Mouse (Mus musculus) CH12.LX (cell line): ENCODE measurements around the gene Glp2r. TPM values are rescaled to one million over a fixed set of nuclear protein-coding genes. Genes with fewer than 3 reads are reported as not detected.

ENCODE experiments used
- DNase-seq: peaks from one replicate; pipeline ENCODE4 v3.0.0-alpha.2; 2013; ENCODE audit errors: extremely low read depth
- H3K27ac ChIP-seq: 2 replicates; pipeline ENCODE4 v1.5.1; 2012; ENCODE audit warnings: low read depth, mild to moderate bottlenecking, control low read depth, moderate library complexity; ENCODE audit not compliant: insufficient read depth
- H3K27me3 ChIP-seq: replicated peaks from 2 replicates; pipeline ENCODE3; 2012; ENCODE audit warnings: inconsistent platforms
- H3K36me3 ChIP-seq, 2 experiments: replicated peaks in 1 of 2; 2 replicates each; pipeline versions ENCODE3 to v1.6.1; 2012; ENCODE audit warnings: inconsistent platforms in 1 of 2, low read length in 1 of 2, mild to moderate bottlenecking in 1 of 2, mixed read lengths in 1 of 2, moderate library complexity in 1 of 2; ENCODE audit not compliant: control insufficient read depth in 1 of 2, insufficient read depth in 1 of 2
- H3K4me1 ChIP-seq, 2 experiments: 2 replicates each; pipeline ENCODE4 v1.6.1; 2012; ENCODE audit warnings: inconsistent platforms in 1 of 2, moderate library complexity in 1 of 2; ENCODE audit not compliant: insufficient read depth in 2 of 2, control insufficient read depth in 1 of 2
- H3K4me2 ChIP-seq: 2 replicates; pipeline ENCODE4 v1.6.1; 2012; ENCODE audit warnings: low read depth, mild to moderate bottlenecking, control low read depth; ENCODE audit not compliant: poor library complexity, insufficient read depth, severe bottlenecking
- H3K4me3 ChIP-seq, 3 experiments: fragments of 150-350 bp in 1 of 3; sonication (generic) in 1 of 3; replicated peaks in 1 of 3; 2 replicates each; pipeline versions ENCODE3 to v1.5.1; 2011 to 2012; ENCODE audit warnings: low read depth in 2 of 3, low read length in 2 of 3, mild to moderate bottlenecking in 2 of 3, moderate library complexity in 2 of 3, control low read depth in 1 of 3, improper control_type of control experiment in 1 of 3, inconsistent platforms in 1 of 3, mixed read lengths in 1 of 3; ENCODE audit not compliant: poor library complexity in 1 of 3
- H3K79me2 ChIP-seq: replicated peaks from 2 replicates; pipeline ENCODE4 v1.6.1; 2012; ENCODE audit warnings: mild to moderate bottlenecking, moderate library complexity; ENCODE audit not compliant: control insufficient read depth, poor library complexity, insufficient read depth, severe bottlenecking; ENCODE audit errors: extremely low read depth
- H3K9ac ChIP-seq: 2 replicates; pipeline ENCODE4 v1.6.1; 2012; ENCODE audit warnings: low read depth, mild to moderate bottlenecking, control low read depth, moderate library complexity; ENCODE audit not compliant: insufficient read depth
- H3K9me3 ChIP-seq: replicated peaks from 2 replicates; pipeline ENCODE3; 2012; ENCODE audit warnings: low read length, inconsistent platforms, mixed read lengths
- BHLHE40 ChIP-seq: IDR thresholded peaks from 2 replicates; pipeline ENCODE4 v1.6.1; 2011; ENCODE audit warnings: mild to moderate bottlenecking, low read depth, low read length, improper control_type of control experiment
- CHD1 ChIP-seq: IDR thresholded peaks from 2 replicates; pipeline ENCODE4 v1.6.1; 2012; ENCODE audit warnings: low read depth, low read length, improper control_type of control experiment, inconsistent platforms
- CHD2 ChIP-seq: IDR thresholded peaks from 2 replicates; pipeline ENCODE4 v1.6.1; 2011; ENCODE audit warnings: low read length, improper control_type of control experiment
- CTCF ChIP-seq, 2 experiments: IDR thresholded peaks in 1 of 2; conservative IDR thresholded peaks in 1 of 2; 2 replicates each; pipeline ENCODE4 v1.5.1; 2011 to 2012; ENCODE audit warnings: low read depth in 2 of 2, low read length in 2 of 2, improper control_type of control experiment in 1 of 2, inconsistent platforms in 1 of 2, mild to moderate bottlenecking in 1 of 2, moderate library complexity in 1 of 2
- E2F4 ChIP-seq: IDR thresholded peaks from 2 replicates; pipeline ENCODE4 v1.6.1; 2011; ENCODE audit warnings: low read depth, low read length, improper control_type of control experiment; ENCODE audit not compliant: insufficient replicate concordance
- ELF1 ChIP-seq: IDR thresholded peaks from 2 replicates; pipeline ENCODE4 v1.6.1; 2014; ENCODE audit warnings: low read depth, mild to moderate bottlenecking, inconsistent platforms, low read length, improper control_type of control experiment
- EP300 ChIP-seq: IDR thresholded peaks from 2 replicates; pipeline ENCODE4 v1.6.1; 2011; ENCODE audit warnings: low read length, improper control_type of control experiment
- ETS1 ChIP-seq: conservative IDR thresholded peaks from 2 replicates; pipeline ENCODE4 v1.6.1; 2012; ENCODE audit warnings: low read depth, mild to moderate bottlenecking, inconsistent platforms, low read length, improper control_type of control experiment, moderate library complexity
- GABPA ChIP-seq: IDR thresholded peaks from 2 replicates; pipeline ENCODE4 v1.6.1; 2012; ENCODE audit warnings: low read depth, low read length, improper control_type of control experiment, inconsistent platforms; ENCODE audit not compliant: insufficient replicate concordance
- HCFC1 ChIP-seq: IDR thresholded peaks from 2 replicates; pipeline ENCODE4 v1.6.1; 2012; ENCODE audit warnings: low read depth, mild to moderate bottlenecking, inconsistent platforms, low read length, improper control_type of control experiment
- IRF4 ChIP-seq: IDR thresholded peaks from 2 replicates; pipeline ENCODE4 v1.6.1; 2014; ENCODE audit warnings: low read depth, mild to moderate bottlenecking, inconsistent platforms, low read length, improper control_type of control experiment
- KAT2A ChIP-seq: IDR thresholded peaks from 2 replicates; pipeline ENCODE4 v1.6.1; 2012; ENCODE audit warnings: low read length, improper control_type of control experiment, inconsistent platforms; ENCODE audit not compliant: insufficient replicate concordance
- MAFK ChIP-seq: IDR thresholded peaks from 2 replicates; pipeline ENCODE4 v1.6.1; 2011; ENCODE audit warnings: low read length, improper control_type of control experiment; ENCODE audit not compliant: insufficient replicate concordance
- NELFE ChIP-seq: IDR thresholded peaks from 2 replicates; pipeline ENCODE4 v1.6.1; 2011; ENCODE audit warnings: low read depth, low read length, improper control_type of control experiment
- NRF1 ChIP-seq: IDR thresholded peaks from 2 replicates; pipeline ENCODE4 v1.6.1; 2014; ENCODE audit warnings: low read depth, mild to moderate bottlenecking, inconsistent platforms, low read length, improper control_type of control experiment, moderate library complexity
- PAX5 ChIP-seq: IDR thresholded peaks from 2 replicates; pipeline ENCODE4 v1.6.1; 2012; ENCODE audit warnings: low read length, inconsistent platforms, mixed read lengths
- POLR2A ChIP-seq: IDR thresholded peaks from 2 replicates; pipeline ENCODE4 v1.6.1; 2011; ENCODE audit warnings: low read depth, mild to moderate bottlenecking, improper control_type of control experiment, low read length
- TBP ChIP-seq: conservative IDR thresholded peaks from 2 replicates; pipeline ENCODE4 v1.6.1; 2011; ENCODE audit warnings: low read depth, low read length, improper control_type of control experiment
- UBTF ChIP-seq: IDR thresholded peaks from 2 replicates; pipeline ENCODE4 v1.6.1; 2012; ENCODE audit warnings: low read depth, mild to moderate bottlenecking, inconsistent platforms, low read length, improper control_type of control experiment, moderate library complexity
- USF1 ChIP-seq: IDR thresholded peaks from 2 replicates; pipeline ENCODE4 v1.6.1; 2014; ENCODE audit warnings: low read depth, mild to moderate bottlenecking, inconsistent platforms, low read length, improper control_type of control experiment
- USF2 ChIP-seq: conservative IDR thresholded peaks from 2 replicates; pipeline ENCODE4 v1.6.1; 2011; ENCODE audit warnings: low read depth, low read length, improper control_type of control experiment
- ZKSCAN1 ChIP-seq: IDR thresholded peaks from 2 replicates; pipeline ENCODE4 v1.6.1; 2012; ENCODE audit warnings: low read depth, inconsistent platforms, low read length, improper control_type of control experiment, borderline replicate concordance
- ZMIZ1 ChIP-seq: IDR thresholded peaks from 2 replicates; pipeline ENCODE4 v1.6.1; 2012; ENCODE audit warnings: low read depth, mild to moderate bottlenecking, inconsistent platforms, low read length, improper control_type of control experiment
- dilution Hi-C: fragments of 300-500 bp; cut with MboI; formaldehyde crosslinking; loops from 2 replicates; pipeline ENCODE4 v1.14.3; 2020; ENCODE audit warnings: low sequenced_read_pairs; ENCODE audit not compliant: extremely low pct_unique_long_range_greater_than_20kb, extremely low pct_ligation_motif_present
- in situ Hi-C: fragments of 300-500 bp; cut with MboI; formaldehyde crosslinking; loops from 3 replicates; pipeline ENCODE4 v1.14.3; 2019; ENCODE audit warnings: low sequenced_read_pairs, low pct_ligation_motif_present, low pct_unique_long_range_greater_than_20kb, mixed read lengths
- polyA plus RNA-seq: library from polyadenylated mRNA; unstranded; fragments of >175 nt; gene quantifications from 2 replicates; pipeline ENCODE4 v1.2.1, GENCODE M21; 2012; ENCODE audit warnings: low read depth; ENCODE audit not compliant: insufficient read length
- total RNA-seq, 2 experiments: library from RNA; depleted of rRNA; stranded (reverse); fragments of 300-350 nt in 1 of 2; fragments of >200 nt in 1 of 2; gene quantifications; 2 replicates each; pipeline ENCODE4 v1.2.3; 2012 to 2014

The Glp2r gene
- total and polyA plus RNA-seq, 3 experiments, result 0.04 to 0.09 (median 0.07) TPM

- TF ChIP-seq ZKSCAN1 (no peak), GABPA (no peak), EP300 (no peak), IRF4 (no peak), NRF1 (no peak), CHD2 (no peak), KAT2A (no peak)
- no peak overlapping the region for H3K27ac ChIP-seq
- dilution Hi-C loops (no loop called here), in situ Hi-C loops (no loop called here)
- peaks cover 0 to 2% of the 10 kb centered on the region in 2 experiments; a peak in 1 of 4 replicates for H3K4me1 ChIP-seq
- no peaks in the 10 kb centered on the region for H3K9me3 ChIP-seq
- no peaks in the 10 kb centered on the region for H3K79me2 ChIP-seq
- no peaks in the 10 kb centered on the region for H3K27me3 ChIP-seq
- H3K36me3 ChIP-seq, result peaks cover 4 to 85% of the 10 kb centered on the region in 2 experiments
- no peak overlapping the region for H3K4me2 ChIP-seq
- H3K4me3 ChIP-seq, result no peak overlapping the region
- no peak for DNase-seq
- no peak overlapping the region for H3K9ac ChIP-seq
These were observed 104.8 kb downstream of the Glp2r start for GRCm38 (mm10) chr11:67666129-67666528.

- no peak for DNase-seq
- dilution Hi-C loops (no loop called here), in situ Hi-C loops (no loop called here)
- Histone ChIP-seq H3K27ac (no peak overlapping the region), H3K36me3 (peaks cover 4 to 86% of the 10 kb centered on the region in 2 experiments), H3K79me2 (no peaks in the 10 kb centered on the region), H3K9me3 (no peaks in the 10 kb centered on the region), H3K4me2 (no peak overlapping the region), H3K4me1 (peaks cover 0 to 2% of the 10 kb centered on the region in 2 experiments; a peak in 1 of 4 replicates), H3K27me3 (no peaks in the 10 kb centered on the region), H3K9ac (no peak overlapping the region), H3K4me3 (no peak overlapping the region)
- TF ChIP-seq IRF4, result no peak
- TF ChIP-seq HCFC1, result no peak
- TF ChIP-seq UBTF, result no peak
- no peak for TF ChIP-seq ETS1
- no peak for TF ChIP-seq USF2
- TF ChIP-seq ZMIZ1, result no peak
- TF ChIP-seq BHLHE40, result no peak
- no peak for TF ChIP-seq MAFK
- TF ChIP-seq POLR2A, result no peak
- TF ChIP-seq ZKSCAN1, result no peak
- no peak for TF ChIP-seq PAX5
- TF ChIP-seq E2F4, result no peak
- TF ChIP-seq CTCF (conservative IDR thresholded peaks at IDR 0.05 in 1 of 2, IDR thresholded peaks at IDR 0.05 in 1 of 2; ENCODE audit: low read depth in 2 of 2, low read length in 2 of 2), result no peak
- TF ChIP-seq NELFE, result no peak
- no peak for TF ChIP-seq CHD1
- TF ChIP-seq ELF1, result no peak
- no peak for TF ChIP-seq USF1
- no peak for TF ChIP-seq TBP
These were observed 106.0 kb downstream of the Glp2r start for GRCm38 (mm10) chr11:67664918-67665317.
